Mouse (Mus musculus) T-cell, adult 2 months (primary cell): ENCODE results near the gene Gpr107.
A peak's percentile ranks its signal among the peaks of the same experiment; 100 is the strongest.
"Not testable (repeated sequence)": the region's sequence is repeated elsewhere in the genome, so short reads cannot be mapped to it uniquely, and the experiment has no call there.

Experiments used
- DNase-seq: peaks from one replicate; pipeline ENCODE4 v3.0.0; 2022; ENCODE audit warnings: low spot score

The Gpr107 gene

GRCm38 (mm10) chr2:31160147-31160920 is 8.2 kb downstream of the Gpr107 start:
- DNase-seq: no peak

GRCm38 (mm10) chr2:31161620-31162019 is 9.5 kb downstream of the Gpr107 start:
- no peak for DNase-seq

DNA sequence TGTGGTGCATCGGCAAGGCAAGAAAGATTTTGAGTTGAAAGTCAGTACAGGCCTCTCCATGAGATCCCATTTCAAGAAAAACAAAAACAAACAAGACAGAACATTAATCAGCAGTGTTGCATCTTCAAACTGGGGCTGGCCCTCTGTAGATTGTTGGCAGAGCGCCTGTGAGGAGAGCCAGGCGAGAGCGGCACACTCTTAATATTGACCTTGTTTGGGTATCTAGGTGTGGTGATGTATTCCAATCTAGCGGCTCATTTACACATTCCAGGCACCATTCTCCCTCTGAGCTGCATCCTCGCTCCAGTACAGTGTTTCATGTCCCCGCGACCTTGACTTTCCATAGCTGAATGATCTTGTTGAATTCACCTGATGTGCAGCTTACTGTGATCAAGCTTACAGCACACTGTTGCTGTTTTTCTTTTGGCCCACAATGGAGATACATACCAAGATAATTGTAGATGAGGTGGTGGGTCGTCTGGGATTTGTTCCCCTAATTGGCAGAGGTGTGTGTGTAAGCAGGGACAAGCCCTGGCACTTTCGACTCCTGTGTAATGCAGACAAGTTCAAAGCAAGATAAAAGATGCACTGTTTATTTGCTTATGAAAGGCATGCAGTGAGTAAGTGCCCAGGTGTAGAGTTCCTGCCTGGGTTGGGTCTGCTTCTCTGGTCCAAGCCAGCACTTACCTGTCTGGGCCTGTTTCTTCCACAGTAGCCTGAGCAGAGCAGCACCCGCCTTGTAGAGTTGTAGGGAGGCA is 11.4 kb downstream of the Gpr107 start:
- no peak for DNase-seq

DNA sequence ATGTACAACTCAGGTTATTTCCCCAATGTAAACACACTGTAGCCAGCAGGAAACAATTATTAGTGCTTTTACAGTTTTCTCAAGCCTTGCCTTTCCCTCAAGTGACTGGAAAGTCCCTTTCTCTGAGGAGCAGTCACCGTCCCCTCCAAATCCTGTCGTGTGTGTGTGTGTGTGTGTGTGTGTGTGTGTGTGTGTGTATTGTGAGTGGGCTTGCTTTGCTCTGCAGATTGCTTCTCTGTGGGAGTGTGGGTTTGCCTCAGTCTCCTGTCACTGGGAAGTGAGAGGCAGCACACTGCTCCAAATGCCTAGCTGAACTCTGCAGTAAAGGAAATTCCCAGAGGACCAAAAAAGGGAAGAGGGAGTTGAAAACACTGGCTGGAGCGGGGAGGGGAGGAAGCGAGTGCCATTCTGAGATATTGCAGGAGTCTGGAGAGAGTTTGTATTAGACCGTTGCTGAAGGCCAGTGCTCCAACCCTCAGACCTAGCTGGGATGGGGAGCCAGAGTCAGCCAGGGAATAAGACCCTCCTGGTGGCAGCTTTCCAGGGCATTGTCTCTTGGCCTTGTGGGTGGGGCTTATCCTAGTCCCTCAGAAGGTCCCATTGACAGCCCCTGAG is 12.8 kb downstream of the Gpr107 start:
- no peak for DNase-seq

DNA sequence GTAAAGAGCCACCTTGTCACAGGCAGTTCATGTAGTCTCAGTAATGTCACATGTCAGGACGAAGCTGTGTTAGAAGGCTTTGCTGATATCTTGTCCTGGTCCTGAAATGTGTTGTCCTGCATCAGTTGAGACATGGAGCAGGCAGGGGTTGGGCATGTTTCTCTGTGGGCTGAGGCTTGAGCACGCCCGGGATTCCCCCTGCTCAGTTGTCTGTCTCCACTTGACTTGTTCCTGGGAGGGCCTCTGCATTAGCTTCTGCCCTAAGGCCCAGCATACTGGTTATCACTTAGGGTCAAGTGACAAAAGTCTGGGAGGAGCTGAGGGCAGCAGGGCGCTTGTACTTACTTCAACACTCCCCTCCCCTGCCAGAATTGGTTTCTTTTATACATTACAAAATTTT is 13.4 kb downstream of the Gpr107 start:
- no peak for DNase-seq

GRCm38 (mm10) chr2:31167571-31167970 is 15.5 kb downstream of the Gpr107 start:
- not testable (repeated sequence) for DNase-seq

DNA sequence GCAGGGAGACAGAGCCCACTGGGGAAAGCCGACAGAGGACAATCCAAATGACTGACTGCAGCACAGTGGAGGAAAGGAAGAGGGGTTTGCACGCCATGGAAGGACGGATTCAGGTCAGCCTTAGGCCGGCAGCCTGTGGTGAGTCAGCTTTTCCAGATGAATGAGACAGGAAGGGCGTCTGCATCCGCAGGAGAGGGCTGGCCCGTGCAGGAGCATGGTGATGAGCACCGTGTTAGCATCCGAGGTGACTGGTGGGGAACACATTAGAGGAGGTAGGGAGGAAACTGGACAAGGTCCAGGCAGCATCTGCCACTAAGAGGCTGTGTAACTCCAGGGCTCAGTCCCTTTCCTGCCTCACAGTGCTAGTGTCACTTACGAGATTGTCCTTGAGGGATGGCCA is 16.9 kb downstream of the Gpr107 start:
- DNase-seq: no peak

- DNase-seq: no peak
Measured at GRCm38 (mm10) chr2:31170164-31170563, 18.0 kb downstream of the Gpr107 start.

DNA sequence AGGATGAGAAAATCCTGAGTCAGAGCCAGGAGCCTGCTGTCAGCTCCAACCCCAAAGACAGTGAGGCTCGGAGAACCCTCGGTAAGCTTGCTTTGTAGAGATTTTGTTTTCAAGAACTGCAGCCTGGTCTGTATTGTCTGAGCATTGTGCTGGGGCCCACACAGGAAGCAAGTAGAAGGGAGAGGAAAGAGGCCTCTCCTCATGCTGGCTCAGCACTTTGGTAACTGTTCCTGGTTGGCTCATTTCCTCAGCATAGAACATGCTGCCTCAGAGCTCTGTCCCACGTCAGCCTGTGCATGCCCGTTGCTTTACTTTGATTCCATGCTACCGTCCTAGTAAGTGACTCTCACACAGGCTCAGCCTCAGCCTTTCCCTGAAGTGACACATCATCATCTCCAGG is 19.9 kb downstream of the Gpr107 start:
- no peak for DNase-seq

GRCm38 (mm10) chr2:31172536-31172935 is 20.4 kb downstream of the Gpr107 start:
- DNase-seq: no peak

DNA sequence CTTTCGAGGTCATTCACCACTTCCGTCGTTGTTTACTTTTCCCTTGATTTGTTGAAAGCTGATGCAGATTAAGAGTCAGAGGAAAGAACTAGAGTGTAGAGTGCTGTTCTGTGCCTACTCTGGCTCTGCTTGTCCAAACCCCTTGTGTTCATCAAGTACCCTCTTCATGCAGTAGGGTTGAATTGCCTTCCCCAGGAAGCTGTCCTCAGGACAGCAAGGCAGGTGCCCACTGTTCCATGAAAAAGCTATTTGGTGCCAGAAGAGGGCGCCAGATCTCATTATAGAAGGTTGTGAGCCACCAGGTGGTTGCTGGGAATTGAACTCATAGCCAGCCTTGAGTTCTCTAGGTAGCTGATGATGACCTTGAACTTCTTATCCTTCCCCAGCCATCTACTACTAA is 21.2 kb downstream of the Gpr107 start:
- DNase-seq: no peak

DNA sequence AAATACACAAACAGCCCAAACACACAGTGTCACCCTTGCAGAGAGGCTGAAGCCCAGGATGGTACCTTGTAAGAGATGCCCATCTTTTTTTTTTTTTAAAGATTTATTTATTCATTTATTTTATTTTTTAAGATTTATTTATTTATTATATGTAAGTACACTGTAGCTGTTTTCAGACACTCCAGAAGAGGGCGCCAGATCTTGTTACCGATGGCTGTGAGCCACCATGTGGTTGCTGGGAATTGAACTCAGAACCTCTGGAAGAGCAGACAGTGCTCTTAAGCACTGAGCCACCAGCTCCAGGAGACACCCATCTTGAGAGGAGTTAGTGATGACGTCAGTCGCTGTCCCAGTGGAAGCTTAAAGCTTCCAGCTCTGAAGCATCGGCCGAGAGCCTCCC is 26.5 kb downstream of the Gpr107 start:
- not testable (repeated sequence) for DNase-seq

DNA sequence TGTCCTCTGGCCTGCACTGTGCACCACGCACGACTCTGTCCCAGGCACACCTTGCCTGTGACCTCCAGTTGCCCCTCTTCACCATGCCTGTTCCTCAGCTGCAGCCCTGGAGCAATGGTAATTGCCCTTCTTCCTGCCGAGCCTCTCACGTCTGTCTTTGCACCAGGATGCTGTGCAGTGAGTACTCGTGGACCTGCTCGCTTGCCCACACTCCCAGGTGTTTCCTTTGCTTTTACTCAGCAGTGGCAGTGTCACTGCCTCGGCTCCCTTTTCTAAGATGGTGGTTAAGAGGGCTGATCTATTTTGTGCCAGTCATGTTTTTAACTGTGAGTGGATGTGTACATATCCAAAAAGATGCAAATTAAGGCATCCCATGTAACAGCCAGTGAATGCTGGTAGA is 27.4 kb downstream of the Gpr107 start:
- DNase-seq: no peak

DNA sequence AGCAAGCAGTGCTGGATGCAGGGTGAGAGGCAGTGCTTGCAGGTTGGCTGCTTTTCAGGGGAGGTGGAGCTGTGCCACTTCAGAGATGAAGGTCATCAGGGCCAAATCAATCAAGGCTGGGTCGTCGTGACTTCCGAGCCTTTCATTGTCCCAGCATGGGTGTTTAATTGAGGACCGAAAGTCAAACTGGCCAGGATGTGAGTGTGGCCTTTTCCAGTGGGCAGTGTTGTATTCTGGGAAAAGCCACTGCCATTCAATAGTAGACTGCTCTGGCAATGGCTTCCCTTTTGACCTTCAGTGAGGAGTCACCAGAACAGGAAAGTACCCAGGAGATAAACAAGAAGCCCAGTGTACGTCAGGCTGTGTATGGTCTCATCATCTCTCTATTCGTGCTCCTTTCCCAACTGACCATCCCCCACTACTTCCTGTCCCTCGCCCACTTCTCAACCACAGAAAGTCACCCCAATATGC is 28.0 kb downstream of the Gpr107 start:
- no peak for DNase-seq

DNA sequence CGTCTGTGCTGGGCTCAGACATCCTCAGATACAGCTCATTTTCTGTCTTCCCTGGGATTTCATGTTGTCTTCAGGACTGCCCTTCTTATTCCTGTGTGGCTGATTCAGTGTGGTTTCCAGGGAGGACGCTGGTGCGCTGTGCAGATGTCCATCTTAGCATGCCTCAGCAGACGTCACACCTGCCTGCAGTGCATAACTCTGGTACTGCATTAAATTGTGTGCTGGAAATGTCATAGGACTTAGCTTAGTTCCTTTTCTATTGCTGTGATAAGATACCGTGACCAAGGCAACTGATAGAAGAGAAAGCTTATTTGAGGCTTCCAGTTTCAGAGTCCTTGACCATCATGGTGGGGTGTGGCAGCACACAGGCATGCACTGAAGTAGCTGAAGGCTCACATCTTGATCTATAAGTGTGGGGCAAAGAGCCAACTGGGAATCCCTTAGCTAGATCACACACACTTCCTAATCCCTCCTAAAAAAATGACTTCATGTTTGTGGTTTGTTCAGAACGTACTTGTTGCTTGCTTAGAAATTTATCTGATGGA is 30.7 kb downstream of the Gpr107 start:
- no peak for DNase-seq

- no peak for DNase-seq
Measured at GRCm38 (mm10) chr2:31183830-31184229, 31.7 kb downstream of the Gpr107 start.

- no peak for DNase-seq
Measured at GRCm38 (mm10) chr2:31188691-31189090, 36.6 kb downstream of the Gpr107 start.

- DNase-seq: no peak
Measured at GRCm38 (mm10) chr2:31189654-31190053, 37.5 kb downstream of the Gpr107 start.

GRCm38 (mm10) chr2:31191765-31192164 is 39.6 kb downstream of the Gpr107 start:
- no peak for DNase-seq

GRCm38 (mm10) chr2:31194356-31195021 is 42.4 kb downstream of the Gpr107 start:
- DNase-seq: peak; percentile 33

DNA sequence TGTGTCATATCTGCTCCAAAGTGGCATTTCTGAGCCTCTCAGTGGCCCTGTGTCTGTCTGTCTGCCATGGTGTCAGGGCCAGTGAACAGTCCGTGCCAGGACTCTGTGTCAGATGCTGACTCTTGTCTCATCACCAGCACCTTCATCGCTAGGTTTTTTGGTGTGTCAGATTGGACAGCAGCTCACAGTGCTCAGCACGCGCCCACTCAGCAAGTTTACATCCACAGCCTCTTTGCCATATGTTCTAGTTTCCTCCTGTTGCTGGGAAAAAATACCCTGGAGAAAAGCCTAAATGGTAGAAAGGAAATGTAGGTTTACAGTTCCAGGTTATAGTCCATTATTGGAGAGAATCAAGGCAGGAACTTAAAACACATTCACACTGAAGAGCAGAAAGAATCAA is 46.5 kb downstream of the Gpr107 start:
- no peak for DNase-seq

GRCm38 (mm10) chr2:31200051-31200450 is 47.9 kb downstream of the Gpr107 start:
- DNase-seq: no peak
